Mouse (Mus musculus): ENCODE data around the gene Apoa5.
"Not testable (repeated sequence)": the region's sequence is repeated elsewhere in the genome, so short reads cannot be mapped to it uniquely, and the experiment has no call there.

The Apoa5 gene

DNA sequence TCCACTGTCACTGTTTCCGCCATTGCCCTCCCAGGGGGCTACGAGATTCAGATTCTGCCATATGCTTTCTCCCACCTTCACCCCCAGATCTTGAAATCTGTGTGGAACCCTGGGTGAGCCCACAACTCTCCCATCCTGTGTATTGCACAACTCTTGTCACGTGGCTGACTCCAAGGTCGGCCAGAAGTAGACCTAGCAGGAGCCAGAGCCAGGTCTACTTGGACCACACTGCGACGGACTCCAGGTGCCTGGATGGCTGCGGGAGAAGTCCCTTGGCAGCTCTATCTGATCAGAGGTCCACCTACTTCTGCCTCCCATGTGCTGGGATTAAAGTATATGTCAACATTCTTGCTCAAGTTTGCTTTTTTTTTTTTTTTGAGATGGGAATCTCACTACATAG lies 7.3 kb upstream of the Apoa5 start:
- no peak for DNase-seq (ENCODE audit: low read depth, low spot score)

DNA sequence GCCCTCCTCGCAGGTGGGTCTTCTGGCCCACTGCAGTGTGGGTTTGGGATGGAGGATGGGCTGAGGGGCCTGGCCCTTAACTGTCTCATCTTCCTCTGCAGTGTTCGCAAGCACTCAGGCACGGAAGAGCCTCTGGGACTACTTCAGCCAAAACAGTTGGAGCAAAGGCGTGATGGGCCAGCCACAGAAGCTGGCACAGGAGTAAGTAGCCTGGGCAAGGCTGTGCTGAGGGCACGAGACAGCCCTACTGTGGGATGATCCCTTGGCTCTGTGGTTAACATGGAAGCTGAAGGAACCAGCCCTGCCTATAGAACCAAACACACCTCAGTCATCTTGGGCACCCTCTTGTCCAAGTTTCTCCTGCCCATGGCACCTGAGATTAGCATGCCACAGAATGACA lies 692 bp downstream of the Apoa5 start:
- DNase-seq (ENCODE audit: low read depth, low spot score): no peak

DNA sequence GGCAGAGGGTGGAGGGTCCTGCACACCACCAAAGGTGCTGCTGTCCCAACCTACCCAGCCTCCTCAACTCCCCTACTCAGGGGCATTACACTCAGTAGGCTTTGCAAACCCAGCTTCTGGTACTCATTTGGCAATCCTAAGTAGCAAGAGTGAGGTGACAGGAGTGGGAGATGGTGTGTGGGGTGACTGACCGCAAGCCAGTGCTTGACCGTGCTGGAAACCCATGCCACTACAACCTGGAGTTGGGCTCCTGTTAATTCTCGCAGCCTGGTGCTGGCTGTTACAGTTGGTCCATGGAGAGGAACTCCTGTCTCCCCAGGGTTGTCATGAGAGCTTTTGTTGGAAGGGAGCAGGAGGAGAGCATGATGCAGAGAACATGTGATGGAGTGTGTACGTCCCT lies 2.3 kb downstream of the Apoa5 start:
- no peak for DNase-seq (ENCODE audit: low read depth, low spot score)

DNA sequence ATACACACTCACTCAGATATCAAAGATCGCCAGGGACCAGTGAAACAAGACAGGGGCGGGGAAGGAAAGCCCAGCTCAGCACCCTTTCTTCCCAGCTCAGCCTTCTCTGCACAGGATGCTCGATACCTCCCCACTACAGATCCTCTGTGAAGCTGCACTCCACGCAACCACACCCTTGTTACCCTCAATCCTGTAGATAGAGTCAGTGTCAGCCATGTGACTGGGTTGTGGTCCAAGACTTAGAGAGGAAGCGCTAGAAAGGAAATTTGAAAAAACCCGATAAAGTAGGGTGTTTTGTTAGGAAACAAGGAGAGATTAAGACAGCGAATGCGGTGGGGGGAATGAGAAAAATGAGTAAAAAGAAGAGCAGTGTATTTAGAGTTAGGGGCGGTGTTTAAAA lies 3.6 kb downstream of the Apoa5 start:
- DNase-seq (ENCODE audit: low read depth, low spot score): no peak

DNA sequence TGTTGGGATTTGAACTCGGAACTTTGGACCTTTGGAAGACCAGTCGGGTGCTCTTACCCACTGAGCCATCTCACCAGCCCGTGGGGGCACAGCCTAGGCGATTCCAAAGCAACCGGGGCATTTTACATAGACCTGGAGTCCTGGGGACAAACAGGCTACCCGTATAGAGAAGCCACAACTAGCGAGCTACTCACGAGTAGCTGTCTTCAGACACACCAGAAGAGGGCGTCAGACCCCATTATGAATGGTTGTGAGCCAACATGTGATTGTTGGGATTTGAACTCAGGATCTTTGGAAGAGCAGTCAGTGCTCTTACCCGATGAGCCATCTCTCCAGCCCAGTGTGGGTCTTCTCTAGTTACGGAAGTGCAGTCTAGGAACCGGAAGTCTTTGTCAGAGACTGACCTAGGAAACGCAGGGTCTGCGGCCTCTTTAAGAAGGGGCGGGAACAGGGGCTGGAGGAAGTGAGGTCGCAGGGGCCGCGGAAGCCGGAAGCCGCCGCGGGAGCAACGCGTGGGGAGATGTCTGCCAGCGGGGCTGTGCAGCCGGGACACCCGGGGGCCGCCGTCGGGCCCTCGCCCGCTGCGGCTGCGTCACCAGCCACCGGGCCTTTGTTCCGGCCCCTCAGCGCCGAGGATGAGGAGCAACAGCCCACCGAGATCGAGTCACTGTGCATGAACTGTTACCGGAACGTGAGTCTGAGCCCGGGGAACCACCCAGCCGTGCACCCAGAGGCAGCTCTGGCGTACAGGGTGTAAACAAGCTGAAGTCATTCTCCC lies 4.4 kb downstream of the Apoa5 start, which contains the start of gene Zpr1:
Gene Zpr1, plus strand, starts transcription at position 388 of the 778 bp plus-strand sequence.
- peak; percentile 96 for DNase-seq (ENCODE audit: low read depth, low spot score)

DNA sequence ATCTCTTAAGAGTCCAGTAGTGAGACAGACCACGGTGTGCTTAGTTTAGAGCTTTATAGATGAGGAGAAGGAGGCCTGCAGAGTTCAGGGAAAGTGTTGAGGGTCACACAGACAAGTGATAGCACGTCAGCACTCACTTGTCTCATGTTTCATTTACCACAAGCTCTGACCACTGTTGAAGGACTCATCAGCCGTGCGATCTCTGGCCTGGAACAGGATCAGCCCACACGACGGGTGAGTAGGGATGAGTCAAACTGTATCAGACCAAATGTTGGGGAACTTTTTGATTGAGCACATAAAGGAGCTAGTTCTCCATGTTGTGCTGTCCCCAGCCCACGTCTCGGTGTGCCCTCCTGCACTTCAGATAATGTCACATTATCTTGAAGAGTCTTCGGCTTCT lies 6.1 kb downstream of the Apoa5 start:
- DNase-seq (ENCODE audit: low read depth, low spot score): no peak

DNA sequence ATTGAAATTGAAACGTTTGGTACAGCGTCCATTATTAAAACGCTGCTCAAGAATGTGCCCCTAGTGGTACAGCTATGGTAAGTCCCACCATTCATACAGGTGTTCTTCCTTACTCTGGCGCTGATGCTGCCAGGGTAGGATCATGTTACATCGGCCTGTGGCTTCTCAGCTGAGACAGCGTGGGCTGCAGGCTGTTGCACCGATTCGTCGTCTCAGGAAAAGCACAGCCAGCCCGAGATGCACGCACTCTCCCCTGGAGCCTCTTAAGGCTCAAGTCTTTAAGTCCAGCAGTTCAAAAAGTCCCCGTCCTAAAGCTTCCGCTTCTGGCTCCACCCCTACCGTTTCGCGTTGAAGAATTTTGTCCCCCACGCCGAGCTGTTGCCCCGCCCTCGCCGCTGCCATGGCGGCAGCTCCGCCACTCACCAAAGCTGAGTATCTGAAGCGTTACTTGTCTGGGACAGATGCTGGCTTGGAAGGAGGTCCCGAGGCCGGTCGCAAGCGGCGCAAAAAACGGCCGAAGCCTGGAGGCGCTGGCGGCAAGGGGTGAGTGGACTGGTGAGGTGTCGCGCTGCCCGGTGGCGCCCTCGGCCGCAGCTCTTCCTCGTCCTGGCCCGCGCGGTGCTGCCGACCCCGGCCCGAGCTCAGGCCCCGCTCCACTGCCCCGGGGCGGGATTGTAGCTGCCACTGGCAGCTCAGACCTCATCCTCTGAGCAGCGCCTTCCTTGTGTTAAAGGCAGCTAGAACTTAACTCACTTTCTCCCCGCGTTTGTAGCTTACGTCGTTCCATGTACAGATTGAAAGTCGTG lies 14.4 kb downstream of the Apoa5 start, which contains the start of gene Bud13:
Gene Bud13, plus strand, starts transcription at position 378 of the 806 bp plus-strand sequence.
- peak; percentile 93 for DNase-seq (ENCODE audit: low read depth, low spot score)

DNA sequence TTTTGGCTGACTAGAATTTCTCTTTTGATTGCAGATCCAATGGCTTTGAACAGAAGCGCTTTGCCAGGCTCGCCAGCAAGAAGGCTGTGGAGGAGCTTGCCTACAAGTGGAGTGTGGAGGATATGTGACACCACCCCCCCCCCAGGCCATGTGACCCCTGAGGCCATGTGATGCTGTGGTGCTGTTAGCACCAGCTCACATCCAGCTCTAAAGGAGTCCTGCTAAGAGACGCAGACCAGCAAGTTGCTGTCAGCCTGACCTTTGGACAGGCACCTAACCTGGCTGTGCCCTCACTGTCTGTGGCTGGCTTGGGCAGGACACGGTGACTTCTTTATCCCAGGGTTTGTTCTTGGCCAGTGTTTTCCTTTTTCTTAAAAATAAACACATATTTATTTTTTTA lies 29.9 kb downstream of the Apoa5 start:
- no peak for DNase-seq (ENCODE audit: low read depth, low spot score)

DNA sequence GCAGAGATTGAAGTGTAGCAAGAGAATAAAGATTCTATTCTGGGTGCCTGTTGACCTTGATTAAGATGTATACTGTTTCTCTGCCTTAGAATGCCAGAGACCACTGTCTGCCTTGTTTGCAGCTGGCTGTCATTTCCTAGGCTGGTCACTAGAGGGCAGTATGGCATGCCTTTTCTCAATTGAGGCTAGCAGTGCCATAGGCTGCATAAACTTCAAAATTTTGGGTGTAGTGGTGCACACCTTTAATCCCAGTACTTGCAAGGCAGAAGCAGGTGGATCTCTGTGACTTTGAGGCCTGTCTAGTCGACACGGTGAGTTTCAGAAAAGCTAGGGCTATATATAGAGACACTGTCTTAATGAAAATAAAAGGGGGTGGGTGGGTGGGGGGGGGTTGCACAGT lies 33.7 kb downstream of the Apoa5 start:
- peak; percentile 73 for DNase-seq (ENCODE audit: low read depth, low spot score)

DNA sequence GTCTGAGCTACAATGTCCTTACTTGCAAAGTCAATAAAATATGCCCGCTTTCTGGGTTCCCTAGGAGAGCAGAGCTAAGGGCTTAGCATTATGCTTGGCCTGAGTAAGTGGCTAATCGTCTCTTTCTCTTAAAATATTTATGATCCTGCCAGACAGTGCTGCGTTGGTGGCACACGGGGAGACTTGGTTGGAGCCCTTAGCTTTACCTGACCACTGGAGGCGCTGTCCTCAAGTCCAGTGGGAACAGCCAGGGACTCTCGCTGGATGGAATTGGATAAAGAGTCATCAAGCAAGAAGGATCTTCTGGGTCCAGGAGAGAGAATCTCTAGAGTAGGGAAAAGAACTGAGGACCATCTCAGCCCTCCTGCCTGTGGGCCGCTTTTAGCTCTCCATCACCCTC lies 40.7 kb downstream of the Apoa5 start:
- DNase-seq (ENCODE audit: low read depth, low spot score): peak; percentile 87

DNA sequence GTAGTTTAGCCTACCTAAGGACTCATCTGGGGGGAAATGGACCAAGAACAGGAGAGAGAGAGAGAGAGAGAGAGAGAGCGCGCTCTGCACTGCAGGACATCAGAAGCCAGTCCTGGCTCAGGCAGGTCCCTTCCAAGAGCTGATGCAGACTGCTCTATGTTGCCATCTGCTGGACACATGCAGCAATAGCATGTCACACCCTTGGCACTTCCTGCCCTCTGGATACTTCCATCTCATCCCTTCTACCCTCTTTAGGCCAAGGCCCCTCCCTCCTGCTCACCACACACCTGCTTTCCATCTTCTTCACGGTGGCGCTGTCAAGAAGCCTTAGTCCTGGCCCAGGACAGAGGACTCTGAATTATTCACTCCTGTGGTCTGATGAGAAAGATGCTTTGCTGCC lies 46.1 kb downstream of the Apoa5 start:
- DNase-seq (ENCODE audit: low read depth, low spot score): peak; percentile 88

DNA sequence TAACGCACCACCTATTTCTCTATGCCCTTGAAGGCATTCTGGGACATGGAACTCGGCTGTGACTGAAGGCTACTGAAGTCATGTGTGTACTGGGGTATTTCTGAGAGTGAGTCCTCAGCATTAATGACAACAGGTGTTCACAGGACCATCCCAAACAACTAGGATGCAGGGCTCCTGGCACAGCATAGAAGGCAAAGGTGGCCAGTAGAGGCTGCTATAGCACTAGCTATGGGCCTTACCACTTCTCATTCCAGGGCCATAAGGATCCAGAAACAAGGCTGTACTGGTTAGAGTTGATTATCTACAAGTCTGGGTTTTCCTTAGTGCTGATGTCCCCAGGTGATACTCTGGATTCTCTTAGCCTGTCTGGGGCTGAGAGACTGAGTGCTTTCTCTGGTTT lies 46.5 kb downstream of the Apoa5 start:
- DNase-seq (ENCODE audit: low read depth, low spot score): no peak

DNA sequence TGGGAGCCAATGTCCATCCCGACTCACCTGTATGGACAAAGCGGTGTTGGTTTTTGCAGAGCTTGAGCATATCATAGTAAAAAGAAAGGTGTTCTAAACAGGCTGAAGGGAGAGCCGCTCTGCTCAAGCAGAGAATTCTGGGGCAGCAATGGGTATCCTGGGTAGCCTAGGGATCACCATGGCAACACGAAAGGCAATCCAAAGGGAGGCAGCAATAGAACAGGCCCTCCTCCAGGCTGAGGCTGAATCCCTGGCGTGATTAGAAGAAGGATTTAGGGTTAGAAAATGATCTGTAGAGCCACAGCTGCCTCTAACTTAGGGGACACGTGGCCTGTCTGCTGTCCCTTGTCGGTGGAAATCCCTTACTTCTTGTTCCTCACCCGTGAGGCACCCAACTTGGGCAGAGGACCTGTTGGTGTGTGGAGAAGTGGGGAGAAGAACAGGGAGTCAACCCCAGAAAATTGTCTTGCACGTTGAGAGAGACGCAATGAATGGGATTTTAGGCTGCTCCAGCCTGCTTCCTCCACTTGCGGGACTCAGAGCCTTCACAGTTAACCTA lies 47.5 kb downstream of the Apoa5 start:
- DNase-seq (ENCODE audit: low read depth, low spot score): no peak

DNA sequence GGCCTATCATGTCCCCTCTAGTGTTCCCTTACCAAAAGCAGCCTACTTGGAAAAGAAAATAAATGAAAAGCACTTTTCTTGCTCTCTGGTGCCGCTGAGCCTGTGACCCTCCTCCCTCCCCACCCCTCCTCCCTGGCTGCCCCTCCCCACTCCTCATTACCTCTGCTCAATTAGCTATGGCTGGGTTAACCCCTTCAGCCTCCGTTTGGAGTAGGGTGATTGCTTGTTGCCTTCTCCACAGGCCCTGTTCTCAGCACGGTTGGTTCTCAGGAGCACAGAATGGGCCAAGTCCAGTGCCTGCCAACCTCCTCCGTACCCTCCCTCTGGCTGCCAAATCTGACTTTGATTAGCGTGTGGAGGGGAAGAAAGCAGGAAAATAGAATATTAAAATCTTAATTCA lies 48.0 kb downstream of the Apoa5 start:
- DNase-seq (ENCODE audit: low read depth, low spot score): no peak

DNA sequence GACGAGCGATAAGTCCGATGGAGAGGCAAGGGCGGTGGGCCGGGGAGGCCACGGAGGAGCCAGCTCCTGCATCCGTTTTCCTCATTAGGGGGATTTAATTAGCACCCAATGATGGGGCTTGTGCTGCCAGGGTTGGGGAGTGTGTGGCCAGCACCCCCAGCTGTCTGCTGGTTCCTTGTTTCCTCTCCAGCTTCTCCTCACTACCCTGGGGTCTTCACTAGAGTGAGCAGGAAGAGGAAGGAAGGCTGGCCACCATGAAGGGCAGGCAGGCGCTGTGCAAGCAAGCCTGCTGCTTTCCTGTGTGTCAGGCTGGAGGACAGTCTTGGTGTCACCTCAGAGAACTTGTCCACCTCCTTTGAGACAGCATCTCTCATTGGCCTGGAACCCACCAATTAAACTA lies 48.5 kb downstream of the Apoa5 start:
- no peak for DNase-seq (ENCODE audit: low read depth, low spot score)

DNA sequence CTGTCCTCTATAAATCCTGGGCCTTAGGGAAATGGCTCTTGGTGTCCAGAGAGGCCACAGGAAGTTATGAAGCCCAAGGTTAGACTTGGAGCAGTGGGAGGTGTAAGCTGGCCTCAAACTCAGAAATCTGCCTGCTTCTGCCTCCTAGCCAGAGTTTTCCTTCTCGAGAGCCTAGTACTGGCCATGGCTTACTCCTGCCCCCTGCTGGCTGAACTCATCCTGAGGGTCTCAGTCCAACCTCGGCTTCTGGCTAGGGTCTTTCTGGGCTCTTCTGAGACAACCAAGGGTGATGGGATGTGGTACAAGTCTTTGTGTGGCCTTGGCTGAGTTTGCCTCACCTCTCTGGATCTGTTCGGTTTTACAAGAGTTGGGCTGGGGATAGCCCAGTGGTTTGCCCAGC lies 49.5 kb downstream of the Apoa5 start:
- DNase-seq (ENCODE audit: low read depth, low spot score): peak; percentile 48

DNA sequence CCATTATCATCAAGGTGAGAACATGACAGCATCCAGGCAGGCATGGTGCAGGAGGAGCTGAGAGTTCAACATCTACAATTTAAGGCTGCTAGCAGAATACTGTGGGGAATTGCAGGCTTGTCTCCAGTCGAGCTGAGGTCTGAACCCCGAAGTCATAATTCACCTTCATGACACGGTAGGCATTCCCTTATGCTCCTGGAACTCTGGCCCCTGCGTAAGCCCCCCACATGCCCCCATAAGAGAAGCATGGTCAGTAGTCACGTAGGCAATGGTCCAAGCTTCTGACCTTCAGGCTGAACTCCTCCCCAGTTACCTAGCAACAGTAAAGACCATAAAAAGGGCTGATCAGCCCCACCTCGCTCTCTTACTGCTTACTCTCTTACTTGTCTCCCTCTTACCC lies 51.5 kb downstream of the Apoa5 start, which contains the start of gene 4931429L15Rik:
Gene 4931429L15Rik, minus strand, starts transcription at position 101 of the 400 bp plus-strand sequence.
- DNase-seq (ENCODE audit: low read depth, low spot score): not testable (repeated sequence)

DNA sequence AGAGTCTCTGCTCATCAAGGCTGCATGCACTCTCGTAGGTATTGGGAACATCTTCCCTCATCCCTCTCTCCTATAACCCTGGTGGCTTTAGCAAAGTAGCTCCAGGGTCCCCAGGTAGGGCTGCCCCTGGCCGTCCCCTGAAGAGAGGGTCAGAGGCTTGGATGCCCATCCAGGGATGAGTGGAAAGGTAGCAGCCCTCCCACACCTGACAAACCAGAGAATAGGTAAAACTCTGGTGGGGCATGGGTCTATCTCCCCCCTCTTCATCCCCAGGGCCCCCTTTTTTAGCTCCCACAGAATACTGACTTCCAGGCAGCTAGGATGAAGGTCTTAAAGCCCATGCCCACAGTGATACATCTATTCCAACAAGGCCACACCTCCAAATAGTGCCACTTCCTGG lies 52.0 kb downstream of the Apoa5 start:
- DNase-seq (ENCODE audit: low read depth, low spot score): no peak
